Mouse (Mus musculus): ENCODE results near the gene Dazap2. TPM values are rescaled to one million over a fixed set of nuclear protein-coding genes. Genes with fewer than 3 reads are reported as not detected.

The Dazap2 gene
- polyA plus RNA-seq, 1 experiment from 2014 or later = 254 TPM

DNA sequence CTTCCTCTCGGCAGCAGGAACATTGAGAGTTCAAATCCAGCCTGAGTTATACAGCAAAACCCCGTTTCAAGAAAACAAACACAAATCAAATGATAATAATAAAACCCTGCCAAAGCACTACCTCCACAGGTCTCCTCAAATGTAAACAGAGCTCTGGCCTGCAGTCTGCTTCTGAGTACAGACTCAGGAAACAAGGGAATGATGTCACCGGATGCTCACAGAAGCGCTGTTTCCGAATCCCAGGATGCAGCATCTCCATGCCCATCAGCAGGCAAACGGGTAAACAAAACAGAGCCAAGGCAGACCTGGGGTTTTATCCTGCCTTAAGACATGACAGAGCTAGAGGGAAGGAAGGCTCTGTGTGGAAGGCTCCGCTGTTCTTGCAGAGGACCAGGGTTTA lies 13.6 kb downstream of the Dazap2 start:
- DNase-seq (ENCODE audit: low spot score) (no peak), ATAC-seq (no peak)
- H3K27me3 ChIP-seq (replicated peaks; ENCODE audit: control insufficient read depth, insufficient read depth, low read length) = peaks cover 4% of the 10 kb centered on the region; the same call in 1 of the 2 replicates
- H3K4me2 ChIP-seq (ENCODE audit: low read length) = no peak overlapping the region
- no peak overlapping the region for H3K27ac ChIP-seq (ENCODE audit: low read depth, low read length)
- no peak overlapping the region for H3K9ac ChIP-seq (ENCODE audit: low read length)
- H3K4me3 ChIP-seq (ENCODE audit: low read depth, low read length) = no peak overlapping the region
- H3K9me3 ChIP-seq (replicated peaks; ENCODE audit: control insufficient read depth, low read length) = no peaks in the 10 kb centered on the region
- no peaks in the 10 kb centered on the region for H3K4me1 ChIP-seq (ENCODE audit: control insufficient read depth, insufficient read depth, low read length)
- no peaks in the 10 kb centered on the region for H3K36me3 ChIP-seq (ENCODE audit: control insufficient read depth, insufficient read depth, low read length)
- 57% methylated on average over 7 of the region's 7 CpGs for WGBS

DNA sequence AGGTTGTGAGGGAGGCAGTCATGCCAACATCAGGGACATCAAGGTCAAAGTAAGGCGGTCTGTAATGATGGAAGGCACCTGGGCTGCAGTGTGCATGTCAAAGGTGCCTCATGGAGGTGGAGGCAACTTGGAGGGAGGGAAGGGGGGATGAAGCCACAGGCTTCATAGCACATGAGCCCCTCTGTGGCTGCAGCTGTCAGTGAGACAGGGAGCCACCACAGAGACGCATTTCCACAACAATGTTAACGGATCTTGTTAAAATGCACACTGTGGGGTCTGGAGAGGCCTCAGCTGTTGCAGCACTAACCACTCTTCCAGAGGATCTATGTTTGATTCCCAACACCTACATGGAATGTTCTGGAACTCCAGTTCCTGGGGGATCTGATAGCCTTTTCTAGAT lies 15.0 kb downstream of the Dazap2 start:
- H3K4me2 ChIP-seq (ENCODE audit: low read length) = no peak overlapping the region
- ATAC-seq (no peak), DNase-seq (ENCODE audit: low spot score) (no peak)
- 58% methylated on average over 3 of the region's 3 CpGs for WGBS
- H3K4me3 ChIP-seq (ENCODE audit: low read depth, low read length) = no peak overlapping the region
- peaks cover 13% of the 10 kb centered on the region for H3K27me3 ChIP-seq (replicated peaks; ENCODE audit: control insufficient read depth, insufficient read depth, low read length)
- H3K9ac ChIP-seq (ENCODE audit: low read length) = no peak overlapping the region
- H3K27ac ChIP-seq (ENCODE audit: low read depth, low read length) = no peak overlapping the region
- no peaks in the 10 kb centered on the region for H3K9me3 ChIP-seq (replicated peaks; ENCODE audit: control insufficient read depth, low read length)
- H3K36me3 ChIP-seq (ENCODE audit: control insufficient read depth, insufficient read depth, low read length) = no peaks in the 10 kb centered on the region
- H3K4me1 ChIP-seq (ENCODE audit: control insufficient read depth, insufficient read depth, low read length) = no peaks in the 10 kb centered on the region

DNA sequence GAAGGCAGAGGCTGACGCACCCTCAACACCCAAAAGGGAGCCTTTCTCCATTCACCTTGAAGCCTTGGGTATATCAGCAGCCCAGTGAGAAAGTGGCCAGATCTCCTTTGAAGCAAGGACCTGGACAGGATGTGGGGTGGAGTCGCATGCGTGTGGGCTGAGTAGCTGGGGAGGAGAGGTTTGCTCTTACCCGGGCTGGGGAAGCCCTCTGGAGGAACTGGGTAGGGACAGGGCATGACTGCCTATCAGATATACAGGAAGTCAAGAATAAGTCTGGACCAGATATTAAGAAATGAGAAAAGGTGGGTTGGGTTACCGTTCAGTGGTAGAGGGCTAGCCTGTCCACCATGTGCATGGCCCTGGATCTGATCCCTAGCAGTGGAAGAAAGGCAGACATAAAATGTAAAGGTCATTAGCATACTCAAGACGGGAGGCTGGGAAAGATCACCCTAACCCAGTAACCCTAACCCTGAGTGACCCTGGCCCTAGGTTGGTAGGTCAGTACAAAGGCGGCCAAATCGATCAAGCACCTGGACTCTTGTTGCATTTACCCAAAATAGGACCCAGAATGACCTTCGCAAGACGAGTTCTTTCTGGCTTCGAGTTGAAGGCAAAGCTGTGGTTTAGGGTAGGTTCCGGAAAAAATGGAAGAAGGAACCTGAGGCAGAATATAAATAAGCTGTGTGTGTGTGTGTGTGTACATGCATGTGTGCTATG lies 16.5 kb downstream of the Dazap2 start:
- ATAC-seq (no peak), DNase-seq (ENCODE audit: low spot score) (no peak)
- Histone ChIP-seq H3K4me1 (ENCODE audit: control insufficient read depth, insufficient read depth, low read length) (peaks cover 3% of the 10 kb centered on the region; the same call in 1 of the 2 replicates), H3K9ac (ENCODE audit: low read length) (no peak overlapping the region), H3K4me2 (ENCODE audit: low read length) (no peak overlapping the region), H3K27me3 (replicated peaks; ENCODE audit: control insufficient read depth, insufficient read depth, low read length) (peaks cover 28% of the 10 kb centered on the region), H3K4me3 (ENCODE audit: low read depth, low read length) (no peak overlapping the region), H3K27ac (ENCODE audit: low read depth, low read length) (no peak overlapping the region), H3K36me3 (ENCODE audit: control insufficient read depth, insufficient read depth, low read length) (no peaks in the 10 kb centered on the region), H3K9me3 (replicated peaks; ENCODE audit: control insufficient read depth, low read length) (no peaks in the 10 kb centered on the region)
- 92% methylated on average over 12 of the region's 12 CpGs for WGBS

DNA sequence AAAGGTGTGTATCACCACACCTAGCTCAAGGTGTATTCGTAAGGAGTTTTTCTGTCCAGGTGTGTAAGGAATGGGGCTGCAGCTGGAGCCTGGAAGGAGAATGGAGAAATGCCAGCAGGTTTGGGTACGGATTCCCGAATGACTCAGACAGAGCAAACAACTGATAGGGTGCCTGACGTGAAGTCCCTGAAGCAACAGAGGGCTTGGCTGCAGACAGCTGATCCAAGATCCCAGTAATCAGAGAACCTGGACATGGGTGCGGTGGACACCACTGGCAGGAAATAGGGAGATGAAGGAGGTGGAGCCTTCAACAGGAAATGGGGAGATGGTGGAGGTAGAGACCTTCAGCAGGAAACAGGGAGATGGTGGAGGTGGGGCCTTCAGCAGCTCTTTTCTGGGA lies 17.2 kb downstream of the Dazap2 start:
- DNase-seq (ENCODE audit: low spot score) (no peak), ATAC-seq (no peak)
- H3K27ac ChIP-seq (ENCODE audit: low read depth, low read length) = no peak overlapping the region
- no peaks in the 10 kb centered on the region for H3K36me3 ChIP-seq (ENCODE audit: control insufficient read depth, insufficient read depth, low read length)
- H3K4me1 ChIP-seq (ENCODE audit: control insufficient read depth, insufficient read depth, low read length) = peaks cover 8% of the 10 kb centered on the region
- no peaks in the 10 kb centered on the region for H3K9me3 ChIP-seq (replicated peaks; ENCODE audit: control insufficient read depth, low read length)
- WGBS = 91% methylated on average over 5 of the region's 5 CpGs
- H3K4me3 ChIP-seq (ENCODE audit: low read depth, low read length) = no peak overlapping the region
- H3K27me3 ChIP-seq (replicated peaks; ENCODE audit: control insufficient read depth, insufficient read depth, low read length) = peaks cover 35% of the 10 kb centered on the region
- no peak overlapping the region for H3K9ac ChIP-seq (ENCODE audit: low read length)
- no peak overlapping the region for H3K4me2 ChIP-seq (ENCODE audit: low read length)

DNA sequence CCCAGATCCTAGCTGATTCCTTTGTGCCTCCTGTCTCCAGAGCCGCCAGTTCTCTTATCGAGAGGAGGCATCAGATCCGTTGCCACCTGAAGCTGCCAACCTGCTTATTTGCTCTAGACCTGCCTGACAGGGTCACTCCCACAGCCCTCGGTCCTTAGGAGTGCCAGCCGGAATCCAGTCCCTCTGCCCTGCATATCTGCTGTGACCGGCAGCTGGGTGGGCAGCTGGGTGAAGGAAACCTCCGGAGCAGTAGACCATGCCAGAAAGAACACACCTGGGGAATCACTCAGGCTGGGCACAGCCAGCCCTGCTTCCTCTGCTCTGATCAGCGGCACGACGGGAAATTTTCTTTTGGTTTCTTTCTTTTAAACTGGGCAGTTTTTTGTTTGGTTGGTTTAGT lies 18.2 kb downstream of the Dazap2 start:
- H3K9ac ChIP-seq (ENCODE audit: low read length) = no peak overlapping the region
- DNase-seq (ENCODE audit: low spot score) (no peak), ATAC-seq (no peak)
- no peak overlapping the region for H3K27ac ChIP-seq (ENCODE audit: low read depth, low read length)
- H3K9me3 ChIP-seq (replicated peaks; ENCODE audit: control insufficient read depth, low read length) = no peaks in the 10 kb centered on the region
- H3K27me3 ChIP-seq (replicated peaks; ENCODE audit: control insufficient read depth, insufficient read depth, low read length) = peaks cover 45% of the 10 kb centered on the region
- 82% methylated on average over 10 of the region's 10 CpGs for WGBS
- H3K4me1 ChIP-seq (ENCODE audit: control insufficient read depth, insufficient read depth, low read length) = peaks cover 8% of the 10 kb centered on the region
- H3K4me2 ChIP-seq (ENCODE audit: low read length) = no peak overlapping the region
- H3K36me3 ChIP-seq (ENCODE audit: control insufficient read depth, insufficient read depth, low read length) = no peaks in the 10 kb centered on the region
- H3K4me3 ChIP-seq (ENCODE audit: low read depth, low read length) = no peak overlapping the region

DNA sequence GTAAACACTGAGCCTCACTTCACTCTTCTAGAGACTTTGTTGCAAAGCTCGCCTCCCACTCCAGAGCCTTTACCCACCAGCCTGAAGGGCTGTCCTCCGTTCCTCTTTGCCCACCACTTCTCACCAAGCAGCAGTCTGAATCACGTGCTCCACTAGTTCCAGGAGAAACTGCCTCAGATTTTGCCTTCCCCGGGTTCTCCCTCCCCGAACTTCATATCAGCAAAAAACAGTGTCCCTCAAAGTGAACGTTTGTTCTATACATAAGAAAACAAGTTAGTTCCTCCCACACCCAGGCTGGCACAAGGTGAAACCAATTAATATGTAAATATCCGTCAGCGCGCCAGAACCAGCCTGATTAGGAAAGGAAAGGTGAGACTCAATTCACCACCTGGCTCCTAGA lies 20.1 kb downstream of the Dazap2 start:
- no peaks in the 10 kb centered on the region for H3K36me3 ChIP-seq (ENCODE audit: control insufficient read depth, insufficient read depth, low read length)
- H3K4me1 ChIP-seq (ENCODE audit: control insufficient read depth, insufficient read depth, low read length) = peaks cover 8% of the 10 kb centered on the region
- H3K9me3 ChIP-seq (replicated peaks; ENCODE audit: control insufficient read depth, low read length) = no peaks in the 10 kb centered on the region
- no peak overlapping the region for H3K9ac ChIP-seq (ENCODE audit: low read length)
- H3K4me3 ChIP-seq (ENCODE audit: low read depth, low read length) = no peak overlapping the region
- no peak overlapping the region for H3K27ac ChIP-seq (ENCODE audit: low read depth, low read length)
- DNase-seq (ENCODE audit: low spot score) (no peak), ATAC-seq (no peak)
- WGBS = 9% methylated on average over 9 of the region's 9 CpGs
- peaks cover 47% of the 10 kb centered on the region for H3K27me3 ChIP-seq (replicated peaks; ENCODE audit: control insufficient read depth, insufficient read depth, low read length)
- H3K4me2 ChIP-seq (ENCODE audit: low read length) = no peak overlapping the region

DNA sequence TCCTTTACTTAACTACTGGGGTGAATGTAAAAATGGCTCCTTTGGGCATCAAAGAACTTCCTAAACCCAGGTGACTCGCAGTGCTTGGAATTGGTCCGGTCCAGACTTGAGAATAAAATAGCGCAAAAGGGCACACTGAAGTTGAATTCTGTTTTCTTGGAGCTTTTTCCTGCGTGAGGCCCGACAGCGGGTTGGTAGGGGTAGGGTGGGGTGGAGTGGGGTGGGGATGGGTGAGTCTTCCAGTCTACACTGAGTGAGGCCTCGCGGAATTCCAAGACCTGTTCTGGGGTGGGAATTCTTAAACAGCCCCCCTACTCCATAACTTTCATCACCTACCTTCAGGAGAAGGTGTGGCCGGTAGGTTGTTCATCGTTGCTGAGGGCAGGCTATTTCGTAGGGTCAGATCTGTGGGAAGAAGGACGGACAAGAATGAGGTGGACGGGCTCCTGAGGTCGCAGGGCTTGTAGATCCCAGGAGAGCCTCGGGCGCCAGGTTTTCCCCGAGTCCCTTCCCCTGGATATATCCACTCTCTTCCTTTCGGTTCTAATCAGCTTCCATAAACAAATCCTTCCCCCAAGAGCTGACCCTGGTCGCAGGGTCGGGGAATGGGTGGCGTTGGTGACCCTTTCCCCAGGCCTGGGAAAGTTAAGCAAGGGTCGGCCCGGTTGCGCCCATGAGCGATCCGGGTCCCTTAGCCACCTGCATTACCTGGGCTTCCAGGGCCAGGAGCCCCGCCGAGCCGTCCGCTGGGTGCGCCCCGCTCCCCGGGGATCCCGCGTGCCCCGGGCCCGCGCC lies 20.9 kb downstream of the Dazap2 start:
- Histone ChIP-seq H3K27ac (ENCODE audit: low read depth, low read length) (no peak overlapping the region), H3K36me3 (ENCODE audit: control insufficient read depth, insufficient read depth, low read length) (no peaks in the 10 kb centered on the region), H3K4me3 (ENCODE audit: low read depth, low read length) (peak overlapping the region; percentile 36), H3K9me3 (replicated peaks; ENCODE audit: control insufficient read depth, low read length) (no peaks in the 10 kb centered on the region), H3K4me2 (ENCODE audit: low read length) (peak overlapping the region; percentile 63), H3K4me1 (ENCODE audit: control insufficient read depth, insufficient read depth, low read length) (peaks cover 8% of the 10 kb centered on the region), H3K9ac (ENCODE audit: low read length) (peak overlapping the region; percentile 50), H3K27me3 (replicated peaks; ENCODE audit: control insufficient read depth, insufficient read depth, low read length) (peaks cover 47% of the 10 kb centered on the region)
- no peak for DNase-seq (ENCODE audit: low spot score)
- no peak for ATAC-seq
- 2% methylated on average over 38 of the region's 38 CpGs for WGBS

DNA sequence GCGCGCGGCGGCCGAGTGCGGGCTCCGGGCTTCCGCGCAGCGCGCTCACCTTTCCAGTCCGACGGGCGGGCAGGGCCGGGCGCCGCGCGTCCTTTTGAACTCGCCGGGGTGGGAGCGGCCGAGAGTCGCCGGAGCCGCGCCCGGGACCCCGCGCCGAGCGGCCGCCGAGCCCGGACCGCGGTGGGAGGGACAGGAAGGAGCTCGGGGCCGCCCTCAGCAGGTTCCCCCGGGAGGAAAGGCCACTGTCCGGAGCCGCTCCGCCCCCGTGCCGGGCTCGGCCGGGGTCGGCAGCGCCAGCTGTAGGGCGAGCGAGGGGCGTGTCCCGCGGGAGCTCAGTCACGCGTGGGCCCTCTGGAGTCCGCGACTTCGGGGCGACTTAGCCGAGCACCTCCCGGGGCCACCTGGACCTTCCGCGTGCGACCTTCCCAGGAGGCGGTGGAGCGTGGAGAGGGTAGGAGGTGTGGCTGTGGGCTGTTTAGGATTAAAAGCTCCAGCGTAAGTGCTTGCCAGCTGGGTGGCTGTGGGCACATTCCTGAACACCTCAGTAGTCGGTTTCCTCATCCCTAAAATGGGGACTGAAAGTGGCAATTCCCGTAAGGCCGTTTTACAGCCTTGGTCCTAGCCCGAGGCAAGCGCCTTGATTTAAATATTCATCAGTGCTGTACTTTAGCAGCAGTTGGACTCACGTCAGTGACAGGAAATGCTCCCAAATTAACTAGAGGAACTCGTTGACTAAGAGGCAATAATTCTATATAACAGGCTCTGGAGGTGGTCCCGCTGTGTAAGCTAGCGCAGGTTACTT lies 21.8 kb downstream of the Dazap2 start, which contains the start of gene Smagp:
Smagp (minus strand) TSS at position 241 of the 802 bp plus-strand sequence.
- H3K27me3 ChIP-seq (replicated peaks; ENCODE audit: control insufficient read depth, insufficient read depth, low read length) = peaks cover 47% of the 10 kb centered on the region
- H3K4me2 ChIP-seq (ENCODE audit: low read length) = peak within 1 kb of the TSS; percentile 63
- DNase-seq (ENCODE audit: low spot score) (no peak), ATAC-seq (no peak)
- H3K27ac ChIP-seq (ENCODE audit: low read depth, low read length) = no peak within 1 kb of the TSS
- H3K4me1 ChIP-seq (ENCODE audit: control insufficient read depth, insufficient read depth, low read length) = peaks cover 8% of the 10 kb centered on the region
- H3K36me3 ChIP-seq (ENCODE audit: control insufficient read depth, insufficient read depth, low read length) = no peaks in the 10 kb centered on the region
- H3K9ac ChIP-seq (ENCODE audit: low read length) = peak within 1 kb of the TSS; percentile 50
- no peaks in the 10 kb centered on the region for H3K9me3 ChIP-seq (replicated peaks; ENCODE audit: control insufficient read depth, low read length)
- H3K4me3 ChIP-seq (ENCODE audit: low read depth, low read length) = peak within 1 kb of the TSS; percentile 36
- WGBS = under 1% methylated on average over 72 of the region's 77 CpGs

Measured in forebrain, embryonic 14.5 days (tissue).